Mouse (Mus musculus) lung, postnatal 0 days (tissue): ENCODE measurements around the gene Arsg.

ENCODE experiments used
- CTCF ChIP-seq: IDR thresholded peaks from 2 replicates; pipeline ENCODE4 v1.5.1; 2016; ENCODE audit warnings: antibody characterized with exemption, mild to moderate bottlenecking
- EP300 ChIP-seq: IDR thresholded peaks from 2 replicates; pipeline ENCODE4 v1.6.1; 2016; ENCODE audit warnings: antibody characterized with exemption, mild to moderate bottlenecking, control low read depth

GRCm38 (mm10) chr11:109615286-109615685 lies 142.1 kb downstream of the Arsg start:
- TF ChIP-seq CTCF: no peak
- no peak for TF ChIP-seq EP300
